22 mouse cellular contexts compared by ENCODE assay signal in the genomic region with DNA sequence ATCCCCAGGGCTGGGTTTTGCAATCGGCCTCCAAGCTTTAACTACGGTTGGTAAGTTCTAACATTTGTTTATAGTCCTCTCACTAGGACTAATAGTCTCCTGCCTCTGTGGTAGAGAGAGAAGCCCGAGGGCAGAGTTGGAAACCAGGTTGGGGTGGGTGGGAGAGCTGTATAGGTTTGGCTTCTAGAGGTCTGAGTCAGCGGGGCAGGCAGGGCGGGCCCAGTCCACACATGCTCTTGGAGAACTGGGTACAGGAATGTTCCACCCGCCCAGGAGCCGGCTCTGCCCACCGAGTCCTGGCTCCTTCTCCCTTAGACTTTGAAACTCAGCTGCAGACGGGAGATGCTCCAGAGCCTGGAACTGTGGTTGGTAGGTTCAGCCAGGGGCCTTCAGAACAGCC. TPM values are rescaled to one million over a fixed set of nuclear protein-coding genes. Genes with fewer than 3 reads are reported as not detected.
DNase-seq lines count a peak whose midpoint lies in the region; ATAC-seq and TF ChIP-seq lines count a peak whose summit lies in the region.
"Had no signal": no experiment of that assay in that cellular context is flagged by ENCODE, and none has a peak within 500 bp of the region (broad histone marks: within the 10 kb centered on the region; RNA-seq: fewer than 3 reads in every experiment).

No protein-coding gene starts in this region.

- no peaks in the 10 kb centered on the region for H3K9me3 ChIP-seq in lung, postnatal 0 days (ENCODE audit: low read length)
- H3K9me3 ChIP-seq in stomach, embryonic 16.5 days (replicated peaks; ENCODE audit: control insufficient read depth, low read length): no peaks in the 10 kb centered on the region
- H3K9me3 ChIP-seq: forebrain, embryonic 15.5 days; liver, embryonic 13.5 days; midbrain, embryonic 10.5 days; neural tube, embryonic 12.5 days had no signal

- POLR2A ChIA-PET in Patski (lab: Charles Lee): interaction anchor here (4.2 kb wide), 1 partner anchor 14 kb away, joined by 13 read pairs; a partner anchor contains a TSS

- no peak for TF ChIP-seq CTCF in lung, postnatal 0 days (IDR thresholded peaks at IDR 0.05)
- no peak for TF ChIP-seq CTCF in Patski (IDR thresholded peaks at IDR 0.05)

- 0 out of 2 replicates have a peak, but pooled peaks have one; percentile 32 for ATAC-seq in lung, postnatal 0 days
- peak; percentile 65 for ATAC-seq in Patski
- peak; percentile 35; the same call in 1 of the 2 replicates for ATAC-seq in stomach, embryonic 16.5 days (ENCODE audit: insufficient read depth, low FRiP score)
- ATAC-seq: activated CD4-positive, CD25-positive, alpha-beta regulatory T cell, adult 4 months; forebrain, embryonic 15.5 days had no signal

- no peak overlapping the region for H3K4me3 ChIP-seq in lung, postnatal 0 days (ENCODE audit: low read depth, low read length)
- no peak overlapping the region for H3K4me3 ChIP-seq in stomach, embryonic 16.5 days (replicated peaks; ENCODE audit: low read length)
- H3K4me3 ChIP-seq: forebrain, embryonic 15.5 days; liver, embryonic 13.5 days; midbrain, embryonic 10.5 days; neural tube, embryonic 12.5 days had no signal

- H3K27me3 ChIP-seq in lung, postnatal 0 days (replicated peaks; ENCODE audit: insufficient read depth, low read length): no peaks in the 10 kb centered on the region
- H3K27me3 ChIP-seq in Patski: no peaks in the 10 kb centered on the region
- H3K27me3 ChIP-seq in stomach, embryonic 16.5 days (ENCODE audit: control insufficient read depth, insufficient read depth, low read length): no peaks in the 10 kb centered on the region
- H3K27me3 ChIP-seq: forebrain, embryonic 15.5 days; liver, embryonic 13.5 days; neural tube, embryonic 12.5 days had no signal

- no peaks in the 10 kb centered on the region for H3K4me1 ChIP-seq in lung, postnatal 0 days (ENCODE audit: insufficient read depth, low read depth, low read length)
- H3K4me1 ChIP-seq in stomach, embryonic 16.5 days (ENCODE audit: control insufficient read depth, insufficient read depth, low read length): peaks cover 3% of the 10 kb centered on the region; the same call in 1 of the 2 replicates
- H3K4me1 ChIP-seq: forebrain, embryonic 15.5 days; neural tube, embryonic 12.5 days had no signal

- TF ChIP-seq EP300 in lung, postnatal 0 days (IDR thresholded peaks at IDR 0.05): no peak

- no peak overlapping the region for H3K27ac ChIP-seq in lung, postnatal 0 days (ENCODE audit: low read length)
- H3K27ac ChIP-seq in stomach, embryonic 16.5 days (ENCODE audit: low read length): peak overlapping the region; percentile 25; the same call in 1 of the 2 replicates
- H3K27ac ChIP-seq: forebrain, embryonic 15.5 days; hindbrain, embryonic 14.5 days; liver, embryonic 13.5 days; macrophage; midbrain, embryonic 10.5 days; neural tube, embryonic 12.5 days had no signal

- in situ Hi-C loops in Patski (cut with MboI; ENCODE audit: low pct_unique_long_range_greater_than_20kb): no loop called here

- intact Hi-C loops in gastrocnemius, postnatal 36 days (cut with DNase I): no loop called here

- DNase-seq in gastrocnemius, postnatal 36 days: peak; percentile 35 to 42
- no peak for DNase-seq in gastrocnemius, postnatal 10 days
- no peak for DNase-seq in lung, postnatal 0 days (ENCODE audit: low spot score)
- no peak for DNase-seq in lung, postnatal 14 days
- DNase-seq in Patski (ENCODE audit: low read depth, low spot score): no peak
- DNase-seq in adrenal gland, adult 2 months: no peak
- DNase-seq: adrenal gland, postnatal 14 days; cerebellum, postnatal 10 days; kidney, postnatal 36 days; liver, embryonic 13.5 days; lung, embryonic 14.5 days; right cerebral cortex, postnatal 4 days; thymus, postnatal 14 days had no signal

- no peak overlapping the region for H3K4me2 ChIP-seq in lung, postnatal 0 days (replicated peaks; ENCODE audit: low read depth, low read length)
- no peak overlapping the region for H3K4me2 ChIP-seq in stomach, embryonic 16.5 days (ENCODE audit: low read depth, low read length)
- H3K4me2 ChIP-seq: forebrain, embryonic 15.5 days; hindbrain, embryonic 14.5 days; liver, embryonic 13.5 days; lung, embryonic 14.5 days; neural tube, embryonic 12.5 days had no signal

- CTCF ChIA-PET in Patski (lab: Charles Lee): interaction anchor here (1.1 kb wide), 1 partner anchor 9 kb away, joined by 3 read pairs; no protein-coding TSS in a partner anchor

- WGBS in lung, postnatal 0 days: 73% methylated on average over 8 of the region's 9 CpGs
- 63% methylated on average over 9 of the region's 9 CpGs for WGBS in stomach, embryonic 16.5 days

- no peak overlapping the region for H3K9ac ChIP-seq in lung, postnatal 0 days (replicated peaks; ENCODE audit: low read depth)
- H3K9ac ChIP-seq in stomach, embryonic 16.5 days (ENCODE audit: low read length): no peak overlapping the region
- H3K9ac ChIP-seq: forebrain, embryonic 15.5 days; hindbrain, embryonic 14.5 days; liver, embryonic 13.5 days; lung, embryonic 14.5 days; neural tube, embryonic 12.5 days had no signal

- H3K36me3 ChIP-seq in lung, postnatal 0 days (ENCODE audit: insufficient read depth, low read length): peaks cover 12% of the 10 kb centered on the region; the same call in 1 of the 2 replicates
- peaks cover 24% of the 10 kb centered on the region for H3K36me3 ChIP-seq in stomach, embryonic 16.5 days (ENCODE audit: control insufficient read depth, insufficient read depth, low read length)
- H3K36me3 ChIP-seq: forebrain, embryonic 15.5 days; liver, embryonic 13.5 days had no signal

RNA-seq across cellular contexts. Expression of a gene that starts 14.2 kb away (rescaled TPM):
- total RNA-seq in gastrocnemius, postnatal 36 days (2021): 1 to 10 TPM; 3.9 to 4.0 TPM
- total RNA-seq in gastrocnemius, postnatal 10 days (2021): 1 to 10 TPM; 7.0 to 9.3 TPM
- polyA plus RNA-seq in lung, postnatal 0 days (2015; fragmentation: Nextera tagmentation; extraction: Ambion mirVana): 8.7 and 8.9 TPM in 2 replicates
- polyA plus RNA-seq in Patski (2021): 25.8 TPM
- polyA plus RNA-seq in stomach, embryonic 16.5 days (2015; fragmentation: Nextera tagmentation; extraction: Ambion mirVana): 12.9 and 13.1 TPM in 2 replicates
- 10 to 100 TPM; 18.4 to 33.8 TPM for total RNA-seq in adrenal gland, adult 2 months (2021)
- polyA plus RNA-seq in adrenal gland, adult 2 months (2012; rRNA removed): 13.0 and 15.0 TPM in 2 replicates

RNA-seq across cellular contexts. Expression of a gene that starts 23.3 kb away (rescaled TPM):
- 10 to 100 TPM; 40.0 to 46.9 TPM for total RNA-seq in gastrocnemius, postnatal 36 days (2021)
- total RNA-seq in gastrocnemius, postnatal 10 days (2021): 10 to 100 TPM; 43.0 to 46.6 TPM
- polyA plus RNA-seq in lung, postnatal 0 days (2015; fragmentation: Nextera tagmentation; extraction: Ambion mirVana): 84.7 and 87.7 TPM in 2 replicates
- 76.3 TPM for polyA plus RNA-seq in Patski (2021)
- polyA plus RNA-seq in stomach, embryonic 16.5 days (2015; fragmentation: Nextera tagmentation; extraction: Ambion mirVana): 73.9 and 80.1 TPM in 2 replicates
- 100 to 1,000 TPM in 1 of 2 experiments, 10 to 100 TPM in 1; 68.3 to 104 TPM for total RNA-seq in adrenal gland, adult 2 months (2021)
- polyA plus RNA-seq in adrenal gland, adult 2 months (2012; rRNA removed): 445 and 458 TPM in 2 replicates

RNA-seq across cellular contexts. Expression of a gene that starts 36.7 kb away (rescaled TPM):
- total RNA-seq in gastrocnemius, postnatal 36 days (2021): 1 to 10 TPM; 7.2 to 8.8 TPM
- 1 to 10 TPM; 6.4 to 6.8 TPM for total RNA-seq in gastrocnemius, postnatal 10 days (2021)
- 12.2 and 12.7 TPM in 2 replicates for polyA plus RNA-seq in lung, postnatal 0 days (2015; fragmentation: Nextera tagmentation; extraction: Ambion mirVana)
- 17.0 TPM for polyA plus RNA-seq in Patski (2021)
- 19.8 and 20.0 TPM in 2 replicates for polyA plus RNA-seq in stomach, embryonic 16.5 days (2015; fragmentation: Nextera tagmentation; extraction: Ambion mirVana)
- total RNA-seq in adrenal gland, adult 2 months (2021): 10 to 100 TPM; 12.0 to 14.3 TPM
- polyA plus RNA-seq in adrenal gland, adult 2 months (2012; rRNA removed): 4.0 and 5.8 TPM in 2 replicates

RNA-seq across cellular contexts. Expression of a gene that starts 49.2 kb away (rescaled TPM):
- 1 to 10 TPM; 5.7 to 8.2 TPM for total RNA-seq in gastrocnemius, postnatal 36 days (2021)
- 10 to 100 TPM; 22.0 to 31.7 TPM for total RNA-seq in gastrocnemius, postnatal 10 days (2021)
- 9.1 and 10.4 TPM in 2 replicates for polyA plus RNA-seq in lung, postnatal 0 days (2015; fragmentation: Nextera tagmentation; extraction: Ambion mirVana)
- polyA plus RNA-seq in Patski (2021): 0.08 TPM
- 24.0 and 28.1 TPM in 2 replicates for polyA plus RNA-seq in stomach, embryonic 16.5 days (2015; fragmentation: Nextera tagmentation; extraction: Ambion mirVana)
- total RNA-seq in adrenal gland, adult 2 months (2021): 10 to 100 TPM in 1 of 2 experiments, 1 to 10 TPM in 1; 7.8 to 11.8 TPM
- 17.9 and 19.0 TPM in 2 replicates for polyA plus RNA-seq in adrenal gland, adult 2 months (2012; rRNA removed)
- polyA plus RNA-seq: macrophage had no signal

RNA-seq across cellular contexts. Expression of a gene that starts 49.5 kb away (rescaled TPM):
- total RNA-seq in gastrocnemius, postnatal 36 days (2021): not detected
- total RNA-seq in gastrocnemius, postnatal 10 days (2021): under 1 TPM; 0.72 to 0.82 TPM
- polyA plus RNA-seq in lung, postnatal 0 days (2015; fragmentation: Nextera tagmentation; extraction: Ambion mirVana): 0.30 TPM in 1 of 2 replicates, not detected in the other
- polyA plus RNA-seq in Patski (2021): not detected
- 1.2 and 1.3 TPM in 2 replicates for polyA plus RNA-seq in stomach, embryonic 16.5 days (2015; fragmentation: Nextera tagmentation; extraction: Ambion mirVana)
- total RNA-seq in adrenal gland, adult 2 months (2021): 1 to 10 TPM; 1.5 to 1.7 TPM
- polyA plus RNA-seq in adrenal gland, adult 2 months (2012; rRNA removed): 7.4 and 7.6 TPM in 2 replicates
- total RNA-seq: gastrocnemius, adult 18-20 months; heart, postnatal 25 days had no signal
- polyA plus RNA-seq: activated CD4-positive, CD25-positive, alpha-beta regulatory T cell, adult 4 months; forebrain, embryonic 15.5 days; hindbrain, embryonic 14.5 days; liver, embryonic 13.5 days; macrophage; midbrain, embryonic 10.5 days; neural tube, embryonic 12.5 days had no signal

Comparison
In these comparisons a context has a peak if more than half of its experiments do, and no peak if none do; other contexts are left out.
1. DNase-seq: peak in gastrocnemius, postnatal 36 days (2 of 2); none in gastrocnemius, postnatal 10 days (single experiment), lung, postnatal 0 days (single experiment), lung, postnatal 14 days (single experiment), Patski (single experiment) and adrenal gland, adult 2 months (single experiment).
2. Peak in every context shown above with its lines, with median percentiles within 50 percentile points of each other: ATAC-seq.